Mouse (Mus musculus) bone marrow macrophage, adult 2 months (primary cell): ENCODE results near the gene Macrod2. TPM values are rescaled to one million over a fixed set of nuclear protein-coding genes. Genes with fewer than 3 reads are reported as not detected.

ENCODE experiments used
- H3K27ac ChIP-seq: 2 replicates; pipeline ENCODE4 v1.5.1; 2012; ENCODE audit warnings: low read depth, low read length; ENCODE audit not compliant: insufficient read depth
- H3K4me1 ChIP-seq: 2 replicates; pipeline ENCODE4 v1.6.1; 2012; ENCODE audit warnings: low read length; ENCODE audit not compliant: control insufficient read depth, insufficient read depth
- H3K4me3 ChIP-seq: 2 replicates; pipeline ENCODE4 v1.5.1; 2012; ENCODE audit warnings: mild to moderate bottlenecking, low read length, moderate library complexity; ENCODE audit not compliant: insufficient read depth
- CTCF ChIP-seq: IDR thresholded peaks from 2 replicates; pipeline ENCODE4 v1.5.1; 2012; ENCODE audit warnings: low read depth, mild to moderate bottlenecking, low read length, moderate library complexity
- POLR2A ChIP-seq: IDR thresholded peaks from 2 replicates; pipeline ENCODE4 v1.6.1; 2012; ENCODE audit warnings: mild to moderate bottlenecking, low read depth, low read length, borderline replicate concordance
- polyA plus RNA-seq: library from polyadenylated mRNA; stranded (reverse); fragments of >200 nt; gene quantifications from 2 replicates; pipeline ENCODE4 v1.2.4, GENCODE M21; 2012; ENCODE audit not compliant: missing spikeins, insufficient read depth, insufficient read length

Macrod2 gene
- polyA plus RNA-seq, 1 experiment = 3.0 TPM

DNA sequence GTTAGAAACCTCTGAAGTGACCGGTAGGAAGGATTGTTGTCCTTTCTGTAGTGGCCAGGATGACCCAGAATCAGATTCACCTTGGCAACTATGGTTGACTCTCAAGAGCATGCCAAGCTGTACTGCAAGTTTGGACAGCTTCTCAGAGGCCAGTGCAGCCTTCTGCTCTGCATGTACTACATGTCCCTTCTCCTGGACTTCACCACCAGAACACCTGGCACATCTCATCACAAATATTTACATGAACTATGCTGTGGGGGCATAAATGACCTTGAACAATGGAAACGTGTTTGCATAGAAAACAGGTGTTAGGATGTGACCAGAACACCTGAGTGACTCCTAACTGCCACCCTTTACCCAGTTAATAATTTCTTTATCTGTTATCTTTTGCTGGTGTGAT lies 957.5 kb downstream of the Macrod2 start:
- TF ChIP-seq POLR2A (no peak), CTCF (no peak)
- Histone ChIP-seq H3K27ac (no peak overlapping the region), H3K4me1 (no peaks in the 10 kb centered on the region)

GRCm38 (mm10) chr2:141388632-141389031 lies 993.5 kb downstream of the Macrod2 start:
- Histone ChIP-seq H3K4me3 (no peak overlapping the region), H3K27ac (no peak overlapping the region), H3K4me1 (no peaks in the 10 kb centered on the region)
- TF ChIP-seq POLR2A (no peak), CTCF (no peak)

More for the DNA sequence above, 957.5 kb downstream of the Macrod2 start:
- no peak overlapping the region for H3K4me3 ChIP-seq

GRCm38 (mm10) chr2:141391229-141391628 lies 996.1 kb downstream of the Macrod2 start:
- no peaks in the 10 kb centered on the region for H3K4me1 ChIP-seq
- no peak overlapping the region for H3K27ac ChIP-seq
- H3K4me3 ChIP-seq = no peak overlapping the region
- TF ChIP-seq CTCF = no peak
- TF ChIP-seq POLR2A = no peak

DNA sequence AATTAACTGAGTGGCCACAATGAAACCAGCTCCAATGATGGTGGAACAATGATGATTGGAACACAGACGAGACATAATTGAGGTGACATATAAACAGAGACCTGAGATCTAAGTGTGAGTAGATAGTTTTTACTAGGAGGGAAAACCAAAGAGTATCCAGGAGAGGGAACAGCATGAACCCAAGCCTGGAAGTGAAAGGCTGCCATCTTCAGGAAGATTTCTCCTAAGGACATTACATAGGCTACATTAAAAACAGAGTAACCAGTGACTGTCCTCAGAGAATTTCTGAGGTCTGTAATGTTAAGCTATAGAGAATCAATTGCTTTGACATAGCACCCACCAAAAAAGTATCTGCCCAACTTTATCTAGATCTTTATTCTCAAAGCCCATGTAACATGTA lies 999.7 kb downstream of the Macrod2 start:
- TF ChIP-seq CTCF (no peak), POLR2A (no peak)
- no peak overlapping the region for H3K4me3 ChIP-seq
- H3K4me1 ChIP-seq = no peaks in the 10 kb centered on the region
- no peak overlapping the region for H3K27ac ChIP-seq

GRCm38 (mm10) chr2:141408766-141409165 lies 1013.7 kb downstream of the Macrod2 start:
- no peaks in the 10 kb centered on the region for H3K4me1 ChIP-seq
- no peak overlapping the region for H3K27ac ChIP-seq
- TF ChIP-seq POLR2A (no peak), CTCF (no peak)
- H3K4me3 ChIP-seq = no peak overlapping the region

DNA sequence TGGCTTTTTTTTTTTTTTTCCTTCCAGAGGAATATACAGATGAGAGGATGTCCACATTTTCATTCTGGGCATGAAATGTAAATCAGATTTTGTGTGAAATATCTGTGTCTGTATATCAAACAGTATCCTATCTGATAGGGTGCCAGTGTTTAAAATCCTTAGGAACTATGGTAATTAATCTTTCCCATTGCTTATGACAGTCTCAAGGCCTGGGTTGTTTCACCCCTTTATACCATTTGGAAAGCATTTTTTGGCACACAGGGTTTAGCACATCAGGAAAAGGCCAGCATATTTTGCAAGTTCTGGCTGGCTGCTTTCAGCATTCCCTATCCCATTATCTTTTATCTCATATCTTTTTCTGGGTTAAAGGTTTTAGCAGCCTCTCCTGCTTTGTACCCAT lies 1021.3 kb downstream of the Macrod2 start:
- TF ChIP-seq CTCF = no peak
- no peak for TF ChIP-seq POLR2A
- Histone ChIP-seq H3K4me1 (no peaks in the 10 kb centered on the region), H3K27ac (no peak overlapping the region), H3K4me3 (no peak overlapping the region)

DNA sequence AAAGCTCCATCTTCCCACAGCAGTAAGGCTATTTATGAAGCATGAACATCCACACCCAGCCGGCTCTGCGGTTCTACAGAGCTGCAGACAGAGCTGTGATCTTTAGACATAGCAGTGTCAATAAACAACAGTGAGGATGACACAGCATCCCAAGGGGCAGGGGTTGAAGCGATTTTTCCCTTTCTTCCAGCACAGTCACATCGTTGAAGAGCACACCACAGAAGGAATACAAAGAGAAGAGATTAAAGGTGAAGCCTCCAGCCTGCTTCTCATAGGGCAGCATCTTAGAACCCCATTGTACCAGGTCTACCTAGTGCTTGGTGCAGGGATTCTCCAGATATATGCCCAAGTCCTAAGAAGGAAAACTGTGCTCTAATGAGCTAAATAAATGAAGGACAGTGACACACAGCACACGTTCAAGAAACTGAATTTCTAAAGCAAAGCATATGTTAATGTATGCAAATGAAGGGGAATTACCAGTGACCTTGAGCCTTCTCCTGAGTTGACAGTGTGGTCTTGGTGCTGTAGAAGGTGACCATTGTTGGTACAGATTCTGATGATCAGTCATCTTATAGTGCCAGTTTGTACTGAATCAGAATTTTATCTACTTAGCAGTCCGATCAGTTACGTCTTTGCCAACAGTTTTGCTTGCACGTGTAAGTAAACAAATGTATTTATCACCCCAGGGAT lies 1021.9 kb downstream of the Macrod2 start:
- Histone ChIP-seq H3K4me3 (no peak overlapping the region), H3K4me1 (no peaks in the 10 kb centered on the region), H3K27ac (no peak overlapping the region)
- no peak for TF ChIP-seq POLR2A
- no peak for TF ChIP-seq CTCF

DNA sequence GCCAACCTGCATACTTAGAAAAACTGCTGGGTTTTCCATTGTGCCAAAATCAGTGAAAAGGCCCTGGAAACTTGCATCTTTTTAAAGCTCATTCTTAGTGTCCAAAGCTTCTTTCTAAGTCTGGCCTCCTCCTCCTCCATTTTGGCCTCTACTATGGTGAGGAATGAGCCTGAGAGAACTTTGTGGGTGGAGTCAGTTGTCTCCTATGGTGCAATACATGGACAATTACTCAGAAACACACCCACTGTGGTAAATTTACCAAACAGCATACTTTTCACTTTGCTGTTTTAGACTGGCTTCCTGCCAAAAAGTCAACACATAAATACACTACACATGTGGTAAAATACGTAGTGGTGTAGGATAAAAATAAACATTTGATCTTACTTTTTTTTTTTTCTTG lies 1024.7 kb downstream of the Macrod2 start:
- H3K4me1 ChIP-seq = no peaks in the 10 kb centered on the region
- H3K27ac ChIP-seq = no peak overlapping the region
- H3K4me3 ChIP-seq = no peak overlapping the region
- TF ChIP-seq CTCF (no peak), POLR2A (no peak)

- Histone ChIP-seq H3K4me1 (no peaks in the 10 kb centered on the region), H3K27ac (no peak overlapping the region), H3K4me3 (no peak overlapping the region)
- no peak for TF ChIP-seq CTCF
- no peak for TF ChIP-seq POLR2A
Observed at GRCm38 (mm10) chr2:141434084-141434483, 1039.0 kb downstream of the Macrod2 start.

DNA sequence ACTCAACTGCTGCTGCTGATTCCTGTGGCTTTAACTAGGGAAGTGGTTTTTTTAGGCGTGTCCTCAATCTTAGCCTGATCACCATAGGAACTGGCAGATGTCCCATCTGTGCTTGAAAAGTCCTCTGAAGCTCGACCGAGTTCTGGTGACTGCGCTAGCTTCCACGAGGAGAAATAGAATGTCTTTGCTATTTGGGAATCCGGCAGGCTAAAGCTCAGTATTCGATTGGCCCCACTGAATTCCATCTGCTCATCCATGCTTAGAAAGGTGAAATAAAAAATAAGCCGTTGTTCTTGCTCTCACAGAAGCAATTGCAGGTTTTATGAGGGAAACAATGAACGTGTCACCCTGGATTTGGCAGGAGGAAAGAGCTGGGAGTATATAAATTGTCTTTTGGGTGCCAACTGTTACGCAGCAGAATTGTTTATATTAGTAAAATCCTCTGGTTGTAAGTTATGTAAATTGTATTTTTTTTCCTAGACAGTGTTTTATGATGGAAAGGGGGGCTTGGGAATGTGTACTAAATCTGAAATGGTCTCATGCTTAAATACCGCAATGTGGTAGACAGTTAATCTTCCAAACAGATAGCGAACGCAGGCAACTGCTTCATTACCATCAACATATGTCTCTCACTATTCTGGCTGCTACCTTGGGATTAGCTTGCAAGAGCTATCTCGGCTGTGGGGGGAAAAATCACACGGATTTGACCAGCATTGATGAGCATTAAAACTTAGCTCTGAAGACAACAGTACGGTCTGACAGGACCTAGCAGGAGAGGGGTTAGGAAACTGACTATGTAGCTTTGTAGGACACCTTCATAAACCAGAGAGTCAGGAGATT lies 1039.8 kb downstream of the Macrod2 start:
- H3K4me3 ChIP-seq = no peak overlapping the region
- H3K4me1 ChIP-seq = no peaks in the 10 kb centered on the region
- no peak overlapping the region for H3K27ac ChIP-seq
- TF ChIP-seq POLR2A (no peak), CTCF (no peak)
